10 mouse cellular contexts compared by ENCODE assay signal in genomic region chr2:73263172-73263765, GRCm38 (mm10). TPM values are rescaled to one million over a fixed set of nuclear protein-coding genes. Genes with fewer than 3 reads are reported as not detected.
A peak's percentile ranks its signal among the peaks of the same experiment; 100 is the strongest.
DNase-seq lines count a peak whose midpoint lies in the region; TF ChIP-seq lines count a peak whose summit lies in the region.
"Had no signal": no experiment of that assay in that cellular context is flagged by ENCODE, and none has a peak within 500 bp of the region (broad histone marks: within the 10 kb centered on the region; RNA-seq: fewer than 3 reads in every experiment).

No protein-coding gene starts in this region.

- intact Hi-C loops in gastrocnemius, adult 2 months (cut with DNase I), result no loop called here
- intact Hi-C loops in gastrocnemius, postnatal 36 days (cut with DNase I), result no loop called here
- intact Hi-C loops in left cerebral cortex, adult 2 months (cut with DNase I), result no loop called here

- no peak for DNase-seq in gastrocnemius, adult 2 months
- DNase-seq in gastrocnemius, postnatal 36 days, result no peak
- DNase-seq in adipocyte (ENCODE audit: low spot score), result peak; percentile 17
- DNase-seq in hindbrain, embryonic 10.5 days (ENCODE audit: low spot score), result peak; percentile 42
- no peak for DNase-seq in midbrain, embryonic 10.5 days (ENCODE audit: low spot score)
- no peak for DNase-seq in layer of hippocampus, postnatal 36 days
- no peak for DNase-seq in left cerebral cortex, adult 2 months (ENCODE audit: extremely low spot score in 1 of 2, low spot score in 2 of 2)
- DNase-seq in thymus, postnatal 10 days (ENCODE audit: low spot score in 2 of 2), result no peak
- DNase-seq: B cell, adult 2 months; cerebellum, adult 11-12 months had no signal

- no peak overlapping the region for H3K27ac ChIP-seq in gastrocnemius, adult 2 months
- H3K27ac ChIP-seq in hindbrain, embryonic 10.5 days, result peak overlapping the region; percentile 50; the same call in 1 of the 2 replicates
- no peak overlapping the region for H3K27ac ChIP-seq in midbrain, embryonic 10.5 days (replicated peaks)
- no peak overlapping the region for H3K27ac ChIP-seq in left cerebral cortex, adult 2 months

- peaks cover 42% of the 10 kb centered on the region for H3K4me1 ChIP-seq in hindbrain, embryonic 10.5 days (replicated peaks)
- peaks cover 33% of the 10 kb centered on the region for H3K4me1 ChIP-seq in midbrain, embryonic 10.5 days

- no peak for TF ChIP-seq CTCF in gastrocnemius, adult 2 months (IDR thresholded peaks at IDR 0.05)
- TF ChIP-seq CTCF in left cerebral cortex, adult 2 months (IDR thresholded peaks at IDR 0.05), result no peak

- peaks cover 67% of the 10 kb centered on the region for H3K27me3 ChIP-seq in hindbrain, embryonic 10.5 days (ENCODE audit: insufficient read depth, poor library complexity, severe bottlenecking)
- H3K27me3 ChIP-seq in midbrain, embryonic 10.5 days (ENCODE audit: low read depth, poor library complexity, severe bottlenecking), result peaks cover 69% of the 10 kb centered on the region

- H3K9me3 ChIP-seq in hindbrain, embryonic 10.5 days, result peaks cover 3% of the 10 kb centered on the region; the same call in 1 of the 2 replicates
- 0 out of 2 replicates have a peak, but pooled peaks cover 3% of the 10 kb centered on the region for H3K9me3 ChIP-seq in midbrain, embryonic 10.5 days (replicated peaks)

- H3K36me3 ChIP-seq in hindbrain, embryonic 10.5 days, result no peaks in the 10 kb centered on the region
- H3K36me3 ChIP-seq in midbrain, embryonic 10.5 days, result no peaks in the 10 kb centered on the region

- 3% methylated on average over 16 of the region's 16 CpGs for WGBS in hindbrain, embryonic 10.5 days
- 3% methylated on average over 16 of the region's 16 CpGs for WGBS in midbrain, embryonic 10.5 days

- peak overlapping the region; percentile 57 for H3K4me3 ChIP-seq in gastrocnemius, adult 2 months
- H3K4me3 ChIP-seq in hindbrain, embryonic 10.5 days, result peak overlapping the region; percentile 55
- peak overlapping the region; percentile 55 for H3K4me3 ChIP-seq in midbrain, embryonic 10.5 days
- no peak overlapping the region for H3K4me3 ChIP-seq in left cerebral cortex, adult 2 months

RNA-seq across cellular contexts. Expression of gene Sp9, which starts 8.5 kb away (rescaled TPM):
- total RNA-seq in gastrocnemius, adult 2 months (2021), result not detected
- not detected for total RNA-seq in gastrocnemius, postnatal 36 days (2021)
- polyA plus RNA-seq in hindbrain, embryonic 10.5 days (2016; fragmentation: Nextera tagmentation; extraction: Ambion mirVana), result 1.9 and 2.3 TPM in 2 replicates
- 1.5 and 1.8 TPM in 2 replicates for polyA plus RNA-seq in midbrain, embryonic 10.5 days (2016; fragmentation: Nextera tagmentation; extraction: Ambion mirVana)
- total RNA-seq in layer of hippocampus, postnatal 36 days (2021), result 1 to 10 TPM; 3.6 to 4.1 TPM
- total RNA-seq in left cerebral cortex, adult 2 months (2021), result 1 to 10 TPM; 2.7 to 4.0 TPM

RNA-seq across cellular contexts. Expression of gene Ola1, which starts 44.5 kb away (rescaled TPM):
- 10 to 100 TPM; 49.3 to 58.1 TPM for total RNA-seq in gastrocnemius, adult 2 months (2021)
- total RNA-seq in gastrocnemius, postnatal 36 days (2021), result 10 to 100 TPM; 57.5 to 59.7 TPM
- 76.8 and 105 TPM in 2 replicates for polyA plus RNA-seq in hindbrain, embryonic 10.5 days (2016; fragmentation: Nextera tagmentation; extraction: Ambion mirVana)
- polyA plus RNA-seq in midbrain, embryonic 10.5 days (2016; fragmentation: Nextera tagmentation; extraction: Ambion mirVana), result 92.1 and 103 TPM in 2 replicates
- total RNA-seq in layer of hippocampus, postnatal 36 days (2021), result 100 to 1,000 TPM; 119 to 126 TPM
- total RNA-seq in left cerebral cortex, adult 2 months (2021), result 100 to 1,000 TPM in 1 of 2 experiments, 10 to 100 TPM in 1; 96.9 to 102 TPM

RNA-seq across cellular contexts. Expression of gene Scrn3, which starts 49.1 kb away (rescaled TPM):
- 10 to 100 TPM; 50.4 to 51.0 TPM for total RNA-seq in gastrocnemius, adult 2 months (2021)
- total RNA-seq in gastrocnemius, postnatal 36 days (2021), result 10 to 100 TPM; 36.5 to 38.0 TPM
- 8.3 and 14.2 TPM in 2 replicates for polyA plus RNA-seq in hindbrain, embryonic 10.5 days (2016; fragmentation: Nextera tagmentation; extraction: Ambion mirVana)
- polyA plus RNA-seq in midbrain, embryonic 10.5 days (2016; fragmentation: Nextera tagmentation; extraction: Ambion mirVana), result 12.4 and 12.7 TPM in 2 replicates
- 10 to 100 TPM; 22.8 to 23.9 TPM for total RNA-seq in layer of hippocampus, postnatal 36 days (2021)
- 10 to 100 TPM; 17.8 to 19.5 TPM for total RNA-seq in left cerebral cortex, adult 2 months (2021)

RNA-seq across cellular contexts. Expression of gene Cir1, which starts 49.2 kb away (rescaled TPM):
- total RNA-seq in gastrocnemius, adult 2 months (2021), result 10 to 100 TPM; 12.0 to 12.7 TPM
- 10 to 100 TPM; 10.1 to 12.8 TPM for total RNA-seq in gastrocnemius, postnatal 36 days (2021)
- polyA plus RNA-seq in hindbrain, embryonic 10.5 days (2016; fragmentation: Nextera tagmentation; extraction: Ambion mirVana), result 11.7 and 14.9 TPM in 2 replicates
- 14.0 and 19.0 TPM in 2 replicates for polyA plus RNA-seq in midbrain, embryonic 10.5 days (2016; fragmentation: Nextera tagmentation; extraction: Ambion mirVana)
- total RNA-seq in layer of hippocampus, postnatal 36 days (2021), result 10 to 100 TPM; 26.0 to 27.3 TPM
- total RNA-seq in left cerebral cortex, adult 2 months (2021), result 10 to 100 TPM; 26.3 to 27.1 TPM

Comparison
In these comparisons a context has a peak if more than half of its experiments do, and no peak if none do; other contexts are left out.
1. DNase-seq: peak in adipocyte (single experiment) and hindbrain, embryonic 10.5 days (single experiment); none in gastrocnemius, adult 2 months (single experiment), gastrocnemius, postnatal 36 days (0 of 2), midbrain, embryonic 10.5 days (single experiment), layer of hippocampus, postnatal 36 days (0 of 2), left cerebral cortex, adult 2 months (0 of 2) and thymus, postnatal 10 days (0 of 2).